Mouse (Mus musculus): Measurements from ENCODE around the gene Grik2.
"Not testable (repeated sequence)": the region's sequence is repeated elsewhere in the genome, so short reads cannot be mapped to it uniquely, and the experiment has no call there.

Gene Grik2

DNA sequence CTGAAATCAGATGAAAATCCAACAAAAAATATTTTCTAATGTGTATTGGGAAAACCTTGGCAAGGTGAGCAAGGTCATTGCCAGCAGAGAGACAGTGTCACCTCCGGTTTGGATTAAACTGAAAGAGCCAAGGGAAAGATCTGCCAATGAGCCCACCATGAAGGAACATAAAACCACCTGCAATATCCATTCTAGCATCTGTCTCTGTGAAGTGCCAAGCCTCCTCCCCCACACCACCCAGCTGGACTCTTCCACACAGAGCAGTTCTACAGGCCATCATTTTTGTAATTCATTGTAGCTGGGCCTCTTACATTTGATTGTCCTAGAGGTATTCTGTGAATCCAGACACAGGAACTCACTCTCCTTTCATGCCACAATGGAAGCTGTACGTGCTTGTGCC is 148.7 kb downstream of the Grik2 start:
- DNase-seq: no peak

DNA sequence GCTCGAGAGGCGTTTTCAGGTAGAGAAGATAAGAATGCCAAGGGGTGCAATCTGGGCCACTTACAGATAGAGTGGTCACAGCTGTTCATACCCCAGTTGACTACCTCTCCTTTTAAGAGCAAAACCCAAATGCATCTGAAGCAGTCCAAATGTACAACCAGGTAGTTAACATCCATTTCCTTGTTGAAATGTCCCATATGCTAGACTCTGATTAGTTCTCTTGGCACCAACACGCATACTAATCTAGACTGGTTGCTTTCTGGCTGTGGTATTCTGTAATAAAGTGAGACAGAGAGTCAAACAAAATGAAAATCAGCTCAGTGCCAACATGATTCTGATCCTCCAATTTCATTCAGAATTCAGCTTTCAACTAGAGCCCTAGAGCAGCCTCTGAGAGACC is 164.6 kb downstream of the Grik2 start:
- DNase-seq: no peak

DNA sequence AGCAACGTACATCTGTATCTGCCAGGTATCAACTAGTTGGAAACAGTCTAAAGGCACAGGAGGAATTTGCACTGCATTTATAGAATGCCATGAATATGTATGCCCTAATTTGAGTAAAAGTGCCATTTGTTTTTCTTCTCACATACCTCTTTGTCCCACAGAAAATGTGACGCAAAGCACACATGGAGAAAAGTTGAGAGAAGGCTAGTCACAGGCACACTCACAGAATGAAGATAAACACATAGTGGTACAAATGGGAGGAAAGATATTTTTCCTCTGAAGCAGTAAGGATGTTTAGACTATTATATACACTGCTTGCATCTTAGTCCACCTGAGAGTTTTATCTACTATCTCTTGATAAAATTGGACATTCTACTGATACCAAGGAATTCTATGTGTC is 190.9 kb downstream of the Grik2 start:
- DNase-seq: no peak

DNA sequence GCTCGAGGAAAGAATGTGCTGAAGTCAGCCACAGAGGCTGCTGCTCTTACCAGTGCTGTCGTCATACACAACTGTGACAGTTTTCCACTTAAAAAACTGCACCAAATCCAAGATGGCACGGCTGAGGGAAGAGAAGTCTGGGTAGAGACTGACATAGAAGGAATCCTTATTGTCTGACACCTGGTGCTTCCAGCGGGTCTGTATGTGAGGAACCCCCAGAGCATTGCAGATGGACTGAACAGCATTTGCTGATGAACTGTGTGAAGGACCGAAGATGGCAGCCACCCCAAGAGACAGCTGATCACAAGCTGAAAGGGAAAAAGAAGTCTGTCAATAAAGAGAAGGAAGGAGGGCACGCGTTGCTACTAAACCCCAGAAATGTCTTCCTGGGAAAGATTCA is 215.1 kb downstream of the Grik2 start:
- DNase-seq: no peak

DNA sequence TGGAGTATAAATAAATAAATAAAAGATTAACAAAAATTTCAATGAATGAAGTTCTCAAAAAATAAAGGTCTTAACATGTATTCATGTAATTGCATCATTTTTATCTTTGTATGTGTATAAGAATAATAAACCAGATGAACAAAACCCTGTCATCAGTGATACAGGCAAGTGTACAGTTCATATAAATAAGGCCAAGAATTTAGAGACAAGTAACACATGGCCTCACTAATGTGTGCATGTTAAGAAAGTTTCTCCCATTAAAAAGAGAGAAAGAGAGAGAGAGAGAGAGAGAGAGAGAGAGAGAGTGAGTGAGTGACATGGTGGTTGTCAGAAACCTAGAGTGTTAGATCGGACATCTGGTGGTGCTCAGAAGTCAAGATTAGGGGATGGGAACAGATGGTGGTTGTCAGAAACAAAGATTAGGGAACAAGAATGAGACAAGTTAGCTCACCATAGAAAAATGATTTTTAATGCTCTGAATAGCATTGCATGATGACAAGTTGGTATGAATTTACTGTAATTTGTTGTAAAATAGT is 228.6 kb downstream of the Grik2 start:
- no peak for DNase-seq

DNA sequence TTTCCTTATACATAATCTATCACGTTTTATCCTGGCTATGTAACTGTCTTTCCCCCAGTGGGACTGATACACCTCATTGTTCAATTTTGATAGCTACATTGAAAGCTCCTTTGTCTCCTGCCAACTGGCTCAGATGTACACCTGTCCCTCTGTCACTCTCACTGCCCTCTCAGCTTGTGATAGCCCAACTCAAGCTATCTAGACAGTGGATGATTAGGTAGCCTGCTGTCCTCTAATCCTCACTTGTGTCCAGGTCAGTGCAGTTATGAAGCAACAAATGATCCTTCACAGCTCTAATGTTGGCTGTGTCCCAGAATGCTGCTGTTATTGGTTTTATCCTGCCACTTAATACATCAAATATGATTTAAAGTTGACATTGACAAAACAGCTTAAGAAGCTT is 246.3 kb downstream of the Grik2 start:
- no peak for DNase-seq

DNA sequence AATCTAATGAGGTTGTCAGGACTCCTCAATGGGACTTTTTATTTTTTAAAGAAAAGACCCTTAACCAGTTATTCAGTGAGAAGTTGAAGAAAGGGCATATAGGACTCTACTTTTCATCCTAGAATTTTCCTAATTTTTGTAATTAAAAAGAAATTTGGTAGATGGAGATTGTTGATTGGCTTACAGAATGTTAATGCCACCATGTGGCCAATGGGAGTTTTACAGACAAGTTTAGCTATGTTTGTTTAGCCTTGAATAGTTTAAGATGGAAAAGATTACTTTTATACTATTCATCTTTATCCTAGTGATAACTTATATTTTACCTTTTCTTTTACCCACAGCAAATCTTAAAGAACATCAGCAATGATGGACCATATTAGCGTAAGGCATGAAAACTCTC is 268.8 kb downstream of the Grik2 start:
- no peak for DNase-seq

DNA sequence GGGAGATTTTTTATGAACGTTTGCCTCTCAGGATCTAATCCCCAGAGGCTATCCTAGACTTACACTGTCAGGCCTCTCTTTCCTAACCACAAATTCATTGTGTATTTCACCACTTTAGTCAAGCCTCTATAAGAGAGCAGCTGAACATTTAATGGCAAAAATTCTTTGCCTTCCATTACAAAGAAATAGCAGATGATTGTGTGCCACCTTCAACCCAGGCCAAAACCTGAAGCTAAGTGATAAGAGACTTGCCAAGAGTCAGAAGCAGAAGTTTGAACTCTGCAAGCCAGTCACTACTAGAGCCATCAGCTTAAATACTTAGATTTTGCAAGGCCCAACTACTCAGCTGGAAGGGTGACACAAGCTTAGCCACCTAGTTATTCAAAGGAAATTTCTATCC is 287.9 kb downstream of the Grik2 start:
- no peak for DNase-seq

DNA sequence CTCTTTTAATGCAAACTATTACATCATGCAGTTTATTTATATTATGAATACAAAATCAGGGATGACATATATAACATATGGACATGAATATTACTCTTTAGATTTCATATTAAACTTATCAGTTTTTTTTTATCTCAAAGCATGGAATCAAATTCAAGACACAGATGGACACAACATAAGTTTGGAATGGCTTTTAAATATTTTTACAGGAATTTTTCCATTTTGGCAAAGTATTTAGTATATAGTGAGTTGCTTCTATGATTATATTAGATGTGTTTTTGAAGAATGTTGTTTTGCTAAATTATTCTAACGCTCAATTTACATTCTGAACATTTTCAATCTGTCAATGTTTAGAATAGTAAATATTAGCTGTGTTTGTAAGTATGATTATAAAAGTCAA is 291.3 kb downstream of the Grik2 start:
- DNase-seq: no peak

DNA sequence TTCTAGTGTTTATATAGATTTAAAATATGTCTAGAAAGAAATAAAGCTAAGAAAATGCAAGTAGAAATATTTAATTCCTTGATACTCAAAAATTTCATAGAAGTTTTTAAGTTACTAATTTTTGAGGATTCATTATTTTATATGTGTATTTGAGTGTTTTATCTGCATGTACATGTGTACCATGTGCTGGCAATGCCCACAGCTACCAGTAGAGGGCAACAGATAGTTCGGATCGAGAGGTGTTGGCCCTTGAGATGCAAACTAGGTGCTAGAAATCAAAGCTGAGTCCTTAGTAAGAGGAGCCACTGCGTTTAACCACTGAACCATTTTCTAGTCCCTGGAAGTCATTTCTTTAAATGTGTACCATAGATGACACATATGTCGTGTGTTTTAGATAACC is 307.1 kb downstream of the Grik2 start:
- DNase-seq: peak; percentile 8

DNA sequence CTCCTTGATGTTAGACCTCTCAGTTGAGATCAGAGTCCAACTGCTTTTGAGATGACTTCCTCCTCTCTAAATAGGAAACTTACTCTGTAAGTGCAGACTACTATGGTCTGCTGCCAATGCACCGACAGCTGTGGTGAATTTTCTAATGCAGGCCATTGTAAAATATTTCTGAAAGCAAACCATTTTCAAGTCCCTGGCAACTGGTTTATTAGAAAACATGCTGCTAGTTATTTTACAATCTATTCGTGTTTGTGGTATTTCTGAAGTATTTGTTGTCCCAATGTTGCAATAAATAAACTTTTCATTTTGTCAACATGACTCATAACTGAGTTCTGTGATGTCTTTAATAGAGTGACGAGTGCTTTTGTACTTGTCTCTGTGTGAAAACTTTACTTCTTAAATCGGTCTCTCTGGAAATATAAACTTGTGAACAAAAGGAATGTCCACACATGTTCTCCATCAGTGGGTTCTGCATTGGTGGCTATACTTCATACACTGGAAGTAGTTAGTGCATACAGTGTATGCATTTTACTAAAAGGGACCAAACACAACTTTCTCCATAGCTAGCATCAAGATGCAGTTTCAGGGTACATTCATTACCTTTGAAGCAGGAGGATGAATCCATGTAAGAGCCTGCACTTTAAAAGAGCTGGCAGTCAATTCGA is 308.3 kb downstream of the Grik2 start:
- no peak for DNase-seq

DNA sequence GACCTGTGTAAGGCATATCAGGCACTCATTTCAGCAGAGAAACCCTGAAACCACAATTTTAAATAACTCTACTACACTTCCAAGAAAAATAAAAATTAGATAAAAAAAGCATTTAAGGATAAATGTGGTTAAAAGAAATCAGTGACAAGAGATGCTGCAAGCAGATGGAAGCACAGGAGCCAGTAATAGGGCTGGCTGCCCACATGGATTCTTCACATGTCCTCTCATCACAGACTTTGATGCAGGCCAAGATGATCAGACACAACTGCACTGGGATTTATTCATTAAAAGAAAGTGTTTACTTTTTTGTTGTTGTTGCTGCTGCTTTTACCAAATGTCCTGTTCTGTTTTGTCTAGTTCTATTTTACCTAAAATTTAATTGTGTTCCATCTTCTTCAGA is 315.0 kb downstream of the Grik2 start:
- DNase-seq: no peak

DNA sequence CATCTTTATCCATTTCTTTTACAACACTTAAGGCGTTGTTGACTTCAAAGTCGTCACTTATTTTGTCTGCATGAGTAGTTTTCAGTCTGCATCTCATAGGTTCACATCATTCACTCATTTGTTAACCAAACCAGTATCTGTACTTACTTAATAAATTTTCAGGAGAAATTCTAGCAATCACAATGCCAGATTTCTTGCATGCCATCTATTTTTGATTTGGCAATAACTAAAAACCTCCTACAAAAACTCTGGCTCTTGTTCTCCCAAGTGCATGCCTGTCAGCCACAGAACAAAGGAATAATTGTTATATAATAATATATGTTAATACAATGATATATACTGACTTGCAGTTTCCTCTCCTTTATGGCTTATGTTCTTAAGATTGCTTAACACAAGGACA is 331.8 kb downstream of the Grik2 start:
- DNase-seq: no peak

DNA sequence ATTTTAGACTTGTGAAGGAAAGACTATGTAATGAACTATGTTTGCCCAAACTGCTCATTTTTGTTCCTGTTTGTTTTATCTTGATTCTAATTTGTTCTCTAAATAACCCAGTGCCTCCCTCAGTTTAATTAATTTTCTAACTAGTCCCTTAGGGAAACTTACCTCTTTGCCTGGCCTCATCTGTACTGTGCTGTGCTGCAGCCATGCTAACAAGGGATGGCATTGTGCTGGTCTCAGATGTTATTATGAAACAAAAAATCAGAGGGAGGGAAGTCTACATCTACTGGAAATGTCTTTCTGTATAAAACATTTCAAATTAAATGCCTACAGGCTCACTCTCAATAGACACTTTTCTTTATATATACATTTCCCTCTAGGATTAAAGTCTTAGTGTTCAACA is 335.0 kb downstream of the Grik2 start:
- DNase-seq: no peak

DNA sequence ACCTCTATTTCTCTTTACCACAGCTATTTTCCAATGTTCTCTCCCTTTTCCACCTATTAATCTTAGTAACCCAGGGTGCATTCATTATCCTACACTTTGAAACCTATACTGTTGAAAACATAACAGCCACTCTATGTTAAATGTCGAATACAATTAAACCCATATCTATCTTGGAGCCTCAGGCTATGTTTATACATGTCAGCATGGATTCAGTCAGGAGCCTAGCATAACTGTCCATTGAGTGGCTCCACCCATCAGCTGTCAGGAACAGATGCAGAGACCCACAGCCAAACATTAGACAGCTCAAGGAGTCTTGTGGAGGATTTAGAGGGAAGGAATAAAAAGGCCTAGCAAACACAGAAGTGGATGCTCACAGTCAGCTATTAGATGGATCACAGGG is 347.2 kb downstream of the Grik2 start:
- no peak for DNase-seq

DNA sequence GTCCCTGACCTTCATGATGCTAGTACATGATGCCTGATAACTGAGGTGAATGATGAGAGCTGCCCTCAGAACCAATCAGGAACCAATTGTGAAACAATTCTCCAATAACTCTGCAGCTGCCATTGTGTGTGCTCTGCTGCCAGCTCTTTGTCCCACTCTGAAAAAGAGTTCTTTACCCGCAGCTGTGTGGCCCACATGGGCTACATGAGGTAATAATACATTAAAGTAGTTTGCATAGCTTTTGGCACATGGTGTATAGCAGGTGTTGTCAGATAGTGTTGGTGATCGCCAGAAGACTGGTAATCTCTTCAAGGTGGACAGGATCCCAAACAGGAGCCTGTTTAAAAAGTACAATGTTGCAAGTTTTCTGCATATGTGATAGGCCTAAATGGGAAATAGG is 351.5 kb downstream of the Grik2 start:
- DNase-seq: no peak

DNA sequence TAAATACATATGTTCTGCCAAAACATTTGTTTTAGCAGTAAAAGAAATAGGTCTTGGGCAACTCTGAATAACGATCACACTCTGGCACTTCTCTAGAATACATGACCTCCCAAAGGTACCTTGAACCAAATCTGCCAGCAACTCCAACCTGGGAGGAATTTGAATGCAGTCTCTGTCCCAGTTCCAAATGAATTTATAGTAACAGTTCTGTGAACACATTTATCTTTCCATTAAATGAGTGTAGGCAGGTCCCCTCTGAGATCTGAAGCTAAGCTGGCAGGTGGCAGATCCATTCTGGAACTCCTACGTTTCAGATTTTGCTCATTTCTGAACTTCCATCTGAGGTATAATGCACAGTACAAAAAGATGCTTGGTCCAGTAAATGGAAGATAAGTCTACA is 352.3 kb downstream of the Grik2 start:
- DNase-seq: no peak

DNA sequence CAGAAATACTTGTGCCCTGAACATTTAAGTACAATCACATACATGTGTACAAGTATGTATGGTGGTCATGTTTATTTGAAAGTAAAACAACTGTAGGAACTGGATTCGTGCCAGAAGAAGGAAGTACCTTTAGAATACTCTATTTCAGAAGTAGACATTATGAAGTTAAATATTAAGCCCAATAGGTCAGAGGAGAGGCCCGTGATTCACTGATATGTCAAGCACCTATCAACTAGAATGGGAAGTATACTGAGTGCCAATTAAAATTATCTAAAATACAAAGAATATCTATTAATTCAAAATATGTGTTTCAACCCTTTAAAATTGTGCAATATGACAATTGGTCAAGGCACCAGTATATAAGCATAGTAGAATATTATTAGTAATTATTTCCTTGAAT is 355.7 kb downstream of the Grik2 start:
- DNase-seq: no peak

DNA sequence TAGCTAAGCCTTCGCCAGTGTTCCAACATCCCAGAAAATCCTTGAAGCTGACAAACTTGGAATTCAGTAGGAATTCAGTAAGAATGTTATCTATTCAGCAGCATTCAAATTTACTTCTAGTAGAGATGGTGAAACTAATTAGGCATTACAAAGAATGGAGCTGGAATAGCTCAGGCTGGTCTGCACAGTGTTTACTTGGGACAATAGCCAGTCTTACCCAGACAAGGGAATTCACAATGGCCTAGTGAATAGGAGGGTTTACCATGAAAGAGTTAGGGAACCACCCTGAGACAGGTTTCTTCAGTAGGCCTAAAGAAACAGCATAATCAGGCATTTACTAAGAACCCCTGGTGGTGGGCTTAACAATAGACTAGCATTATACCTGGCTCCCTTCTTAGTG is 371.4 kb downstream of the Grik2 start:
- not testable (repeated sequence) for DNase-seq

DNA sequence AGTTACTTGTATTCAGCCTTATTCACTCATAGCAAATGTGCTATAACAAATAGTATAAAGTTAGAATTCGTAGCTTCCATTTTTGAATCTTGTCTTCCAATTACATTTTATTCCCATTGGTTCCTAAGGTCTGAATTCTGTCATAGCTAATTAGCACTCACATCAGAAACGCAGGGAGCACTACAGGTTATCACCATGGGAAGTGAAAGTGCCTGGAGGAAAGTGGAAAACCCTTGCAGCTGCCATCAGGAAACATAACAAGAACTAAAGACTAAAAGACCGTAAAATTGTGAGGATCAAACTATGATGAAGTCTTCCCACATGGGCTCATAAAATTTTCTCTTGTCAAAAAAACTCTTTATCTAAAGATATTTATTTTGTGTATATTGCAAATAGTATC is 405.6 kb downstream of the Grik2 start:
- DNase-seq: no peak

DNA sequence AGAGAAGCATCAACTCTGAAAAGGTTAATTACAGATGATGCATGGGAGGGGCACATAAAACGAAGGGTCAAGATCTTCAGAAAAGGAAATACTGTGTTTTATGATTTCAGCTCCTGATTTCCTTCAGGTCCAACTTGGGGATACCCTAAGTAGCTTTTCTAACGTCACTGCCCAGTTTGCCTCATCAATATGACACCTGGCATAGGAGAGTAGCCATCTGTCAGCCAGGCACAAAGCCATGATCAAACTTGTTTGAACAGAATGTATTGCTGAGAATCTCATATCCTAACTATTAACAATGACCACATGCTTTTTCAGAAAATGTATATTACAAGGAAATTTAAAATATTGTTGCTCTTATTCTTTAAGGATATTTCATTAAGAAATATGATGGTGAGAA is 406.7 kb downstream of the Grik2 start:
- DNase-seq: no peak

DNA sequence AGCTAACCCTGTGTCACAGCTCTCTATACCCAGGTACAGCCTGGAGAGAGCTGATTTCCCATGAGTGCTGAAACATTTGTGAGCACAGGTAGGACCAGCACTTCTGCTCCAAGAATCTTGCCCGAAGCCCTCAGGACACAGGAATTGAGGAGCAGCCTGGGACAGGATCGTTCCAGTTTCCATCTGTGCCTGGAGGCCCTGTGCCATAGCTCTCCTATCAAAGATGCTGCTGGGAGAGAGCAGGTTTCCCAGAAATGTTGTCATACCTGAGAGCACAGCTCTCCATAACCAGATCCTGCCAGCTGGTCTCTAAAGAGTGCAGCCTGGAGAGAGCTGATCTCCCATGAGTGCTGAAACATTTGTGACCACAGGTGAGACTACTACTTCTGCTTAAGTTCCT is 420.0 kb downstream of the Grik2 start:
- DNase-seq: no peak

DNA sequence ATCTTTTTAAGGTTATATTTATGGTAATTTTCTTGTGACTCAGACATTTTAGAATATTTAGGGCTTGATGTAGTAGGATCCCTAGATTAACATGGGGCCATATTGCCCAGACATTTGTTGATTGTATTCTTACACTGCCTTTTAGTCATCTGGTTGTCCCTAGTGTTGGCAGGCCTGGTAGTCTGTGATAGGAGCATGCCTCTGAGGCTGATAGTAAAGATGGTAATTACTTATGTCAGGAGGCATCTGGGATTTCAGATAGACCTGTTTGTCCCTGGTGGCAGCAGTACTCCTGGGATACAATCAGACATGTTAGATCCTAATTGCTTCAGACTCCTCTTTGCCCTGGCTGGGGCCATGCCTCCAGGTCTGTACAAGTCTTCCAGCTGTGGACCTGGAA is 423.3 kb downstream of the Grik2 start:
- DNase-seq: no peak

DNA sequence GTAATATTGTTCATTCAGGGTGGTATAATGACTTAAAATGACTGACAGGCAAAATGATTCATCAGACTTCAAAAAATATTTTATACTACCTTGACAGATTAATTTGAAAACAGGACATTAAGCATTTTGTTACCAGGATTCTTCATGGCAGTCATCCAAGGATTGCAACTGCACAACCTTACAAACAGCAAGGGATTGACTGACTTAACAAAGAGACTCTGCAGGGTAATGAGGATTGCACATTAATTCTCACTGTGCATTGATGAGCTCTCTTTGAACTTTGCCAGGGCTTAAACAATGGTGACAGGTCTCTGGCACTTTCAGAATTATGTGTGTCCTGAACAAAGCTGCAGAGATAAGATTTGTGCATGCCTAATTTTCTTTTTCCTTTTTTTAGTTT is 466.2 kb downstream of the Grik2 start:
- no peak for DNase-seq

DNA sequence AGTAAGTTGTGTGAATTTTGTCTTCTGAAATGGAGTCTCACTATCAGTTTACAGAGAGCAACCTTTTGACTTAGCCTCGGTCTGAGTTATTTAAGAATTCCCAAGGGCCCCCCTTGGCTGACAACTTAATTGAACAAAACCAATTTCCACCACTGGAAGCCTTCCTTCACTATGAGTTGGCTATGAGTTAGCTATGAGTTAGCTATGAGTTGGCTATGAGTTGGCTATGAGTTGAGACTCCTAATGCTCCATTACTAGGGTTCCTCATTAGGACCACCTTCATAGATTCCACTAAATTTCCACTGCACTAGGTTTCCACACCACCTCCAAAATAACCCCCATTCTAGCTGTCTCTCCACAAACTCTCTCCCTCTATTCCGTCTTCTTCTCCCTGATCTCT is 468.7 kb downstream of the Grik2 start:
- DNase-seq: no peak
